Mouse (Mus musculus): ENCODE measurements at regions not wholly inside any gene's neighbourhood (a gene's known extent, or its start where the extent isn't known, plus 50 kb on each side); places are given as distances from the start of the nearest gene placed in this dataset.

- DNase-seq (ENCODE audit: low spot score), result no peak
These were observed 72.9 kb upstream of the Tle4 start for GRCm38 (mm10) chr19:14670821-14671104.

GRCm38 (mm10) chr19:14670078-14670820 lies 72.4 kb upstream of the Tle4 start:
- DNase-seq (ENCODE audit: low spot score), result no peak

GRCm38 (mm10) chr19:14668512-14669181 lies 70.8 kb upstream of the Tle4 start:
- no peak for DNase-seq (ENCODE audit: low spot score)

GRCm38 (mm10) chr19:14664682-14665417 lies 67.0 kb upstream of the Tle4 start:
- DNase-seq (ENCODE audit: low spot score), result no peak

GRCm38 (mm10) chr19:14664096-14664586 lies 66.3 kb upstream of the Tle4 start:
- DNase-seq (ENCODE audit: low spot score), result no peak

- DNase-seq (ENCODE audit: low spot score), result no peak
These were observed 65.5 kb upstream of the Tle4 start for GRCm38 (mm10) chr19:14663350-14663749.

GRCm38 (mm10) chr19:14659725-14660124 lies 61.9 kb upstream of the Tle4 start:
- DNase-seq (ENCODE audit: low spot score), result no peak

GRCm38 (mm10) chr19:14658479-14658878 lies 60.6 kb upstream of the Tle4 start:
- no peak for DNase-seq (ENCODE audit: low spot score)

- no peak for DNase-seq (ENCODE audit: low spot score)
These were observed 58.2 kb upstream of the Tle4 start for GRCm38 (mm10) chr19:14656022-14656388.

GRCm38 (mm10) chr19:14655302-14656021 lies 57.6 kb upstream of the Tle4 start:
- no peak for DNase-seq (ENCODE audit: low spot score)

Measured in testis, postnatal 14 days (tissue).